Mouse (Mus musculus): Measurements from ENCODE around the gene Dapk1.
"Not testable (repeated sequence)": the region's sequence is repeated elsewhere in the genome, so short reads cannot be mapped to it uniquely, and the experiment has no call there.

The Dapk1 gene

GRCm38 (mm10) chr13:60610971-60611370, 9.2 kb downstream of the Dapk1 start:
- in situ Hi-C loops (cut with MboI; ENCODE audit: low pct_unique_long_range_greater_than_20kb in 1 of 2, low sequenced_read_pairs in 2 of 2, unreplicated experiment in 1 of 2): not testable (repeated sequence)

GRCm38 (mm10) chr13:60612160-60612559, 10.4 kb downstream of the Dapk1 start:
- in situ Hi-C loops (cut with MboI; ENCODE audit: low pct_unique_long_range_greater_than_20kb in 1 of 2, low sequenced_read_pairs in 2 of 2, unreplicated experiment in 1 of 2): no loop called here

- in situ Hi-C loops (cut with MboI; ENCODE audit: low pct_unique_long_range_greater_than_20kb in 1 of 2, low sequenced_read_pairs in 2 of 2, unreplicated experiment in 1 of 2): no loop called here
Observed at GRCm38 (mm10) chr13:60614154-60614553, 12.4 kb downstream of the Dapk1 start.

- in situ Hi-C loops (cut with MboI; ENCODE audit: low pct_unique_long_range_greater_than_20kb in 1 of 2, low sequenced_read_pairs in 2 of 2, unreplicated experiment in 1 of 2): no loop called here
Observed at GRCm38 (mm10) chr13:60615057-60615650, 13.4 kb downstream of the Dapk1 start.

- in situ Hi-C loops (cut with MboI; ENCODE audit: low pct_unique_long_range_greater_than_20kb in 1 of 2, low sequenced_read_pairs in 2 of 2, unreplicated experiment in 1 of 2): no loop called here
Observed at GRCm38 (mm10) chr13:60616036-60616435, 14.3 kb downstream of the Dapk1 start.

- in situ Hi-C loops (cut with MboI; ENCODE audit: low pct_unique_long_range_greater_than_20kb in 1 of 2, low sequenced_read_pairs in 2 of 2, unreplicated experiment in 1 of 2): no loop called here
Observed at GRCm38 (mm10) chr13:60618287-60618686, 16.5 kb downstream of the Dapk1 start.

- in situ Hi-C loops (cut with MboI; ENCODE audit: low pct_unique_long_range_greater_than_20kb in 1 of 2, low sequenced_read_pairs in 2 of 2, unreplicated experiment in 1 of 2): no loop called here
Observed at GRCm38 (mm10) chr13:60619723-60620122, 18.0 kb downstream of the Dapk1 start.

- in situ Hi-C loops (cut with MboI; ENCODE audit: low pct_unique_long_range_greater_than_20kb in 1 of 2, low sequenced_read_pairs in 2 of 2, unreplicated experiment in 1 of 2): no loop called here
Observed at GRCm38 (mm10) chr13:60621411-60621965, 19.7 kb downstream of the Dapk1 start.

GRCm38 (mm10) chr13:60625581-60625980, 23.8 kb downstream of the Dapk1 start:
- in situ Hi-C loops (cut with MboI; ENCODE audit: low pct_unique_long_range_greater_than_20kb in 1 of 2, low sequenced_read_pairs in 2 of 2, unreplicated experiment in 1 of 2): no loop called here

GRCm38 (mm10) chr13:60627843-60628656, 26.3 kb downstream of the Dapk1 start:
- in situ Hi-C loops (cut with MboI; ENCODE audit: low pct_unique_long_range_greater_than_20kb in 1 of 2, low sequenced_read_pairs in 2 of 2, unreplicated experiment in 1 of 2): no loop called here

- in situ Hi-C loops (cut with MboI; ENCODE audit: low pct_unique_long_range_greater_than_20kb in 1 of 2, low sequenced_read_pairs in 2 of 2, unreplicated experiment in 1 of 2): no loop called here
Observed at GRCm38 (mm10) chr13:60628657-60628950, 26.9 kb downstream of the Dapk1 start.

GRCm38 (mm10) chr13:60629419-60629818, 27.7 kb downstream of the Dapk1 start:
- in situ Hi-C loops (cut with MboI; ENCODE audit: low pct_unique_long_range_greater_than_20kb in 1 of 2, low sequenced_read_pairs in 2 of 2, unreplicated experiment in 1 of 2): no loop called here

- in situ Hi-C loops (cut with MboI; ENCODE audit: low pct_unique_long_range_greater_than_20kb in 1 of 2, low sequenced_read_pairs in 2 of 2, unreplicated experiment in 1 of 2): no loop called here
Observed at GRCm38 (mm10) chr13:60633945-60634344, 32.2 kb downstream of the Dapk1 start.

GRCm38 (mm10) chr13:60635636-60636035, 33.9 kb downstream of the Dapk1 start:
- in situ Hi-C loops (cut with MboI; ENCODE audit: low pct_unique_long_range_greater_than_20kb in 1 of 2, low sequenced_read_pairs in 2 of 2, unreplicated experiment in 1 of 2): no loop called here

- in situ Hi-C loops (cut with MboI; ENCODE audit: low pct_unique_long_range_greater_than_20kb in 1 of 2, low sequenced_read_pairs in 2 of 2, unreplicated experiment in 1 of 2): no loop called here
Observed at GRCm38 (mm10) chr13:60639482-60640055, 37.8 kb downstream of the Dapk1 start.

GRCm38 (mm10) chr13:60640420-60640819, 38.7 kb downstream of the Dapk1 start:
- in situ Hi-C loops (cut with MboI; ENCODE audit: low pct_unique_long_range_greater_than_20kb in 1 of 2, low sequenced_read_pairs in 2 of 2, unreplicated experiment in 1 of 2): no loop called here

GRCm38 (mm10) chr13:60644457-60644889, 42.7 kb downstream of the Dapk1 start:
- in situ Hi-C loops (cut with MboI; ENCODE audit: low pct_unique_long_range_greater_than_20kb in 1 of 2, low sequenced_read_pairs in 2 of 2, unreplicated experiment in 1 of 2): no loop called here

- in situ Hi-C loops (cut with MboI; ENCODE audit: low pct_unique_long_range_greater_than_20kb in 1 of 2, low sequenced_read_pairs in 2 of 2, unreplicated experiment in 1 of 2): no loop called here
Observed at GRCm38 (mm10) chr13:60646791-60647190, 45.0 kb downstream of the Dapk1 start.

- in situ Hi-C loops (cut with MboI; ENCODE audit: low pct_unique_long_range_greater_than_20kb in 1 of 2, low sequenced_read_pairs in 2 of 2, unreplicated experiment in 1 of 2): no loop called here
Observed at GRCm38 (mm10) chr13:60648350-60648749, 46.6 kb downstream of the Dapk1 start.

- in situ Hi-C loops (cut with MboI; ENCODE audit: low pct_unique_long_range_greater_than_20kb in 1 of 2, low sequenced_read_pairs in 2 of 2, unreplicated experiment in 1 of 2): no loop called here
Observed at GRCm38 (mm10) chr13:60650000-60650399, 48.3 kb downstream of the Dapk1 start.

All from mouse embryonic stem cell (cell line).